Mouse (Mus musculus): Measurements from ENCODE around the gene Dnaic1.
A peak's percentile ranks its signal among the peaks of the same experiment; 100 is the strongest.

Gene Dnaic1

DNA sequence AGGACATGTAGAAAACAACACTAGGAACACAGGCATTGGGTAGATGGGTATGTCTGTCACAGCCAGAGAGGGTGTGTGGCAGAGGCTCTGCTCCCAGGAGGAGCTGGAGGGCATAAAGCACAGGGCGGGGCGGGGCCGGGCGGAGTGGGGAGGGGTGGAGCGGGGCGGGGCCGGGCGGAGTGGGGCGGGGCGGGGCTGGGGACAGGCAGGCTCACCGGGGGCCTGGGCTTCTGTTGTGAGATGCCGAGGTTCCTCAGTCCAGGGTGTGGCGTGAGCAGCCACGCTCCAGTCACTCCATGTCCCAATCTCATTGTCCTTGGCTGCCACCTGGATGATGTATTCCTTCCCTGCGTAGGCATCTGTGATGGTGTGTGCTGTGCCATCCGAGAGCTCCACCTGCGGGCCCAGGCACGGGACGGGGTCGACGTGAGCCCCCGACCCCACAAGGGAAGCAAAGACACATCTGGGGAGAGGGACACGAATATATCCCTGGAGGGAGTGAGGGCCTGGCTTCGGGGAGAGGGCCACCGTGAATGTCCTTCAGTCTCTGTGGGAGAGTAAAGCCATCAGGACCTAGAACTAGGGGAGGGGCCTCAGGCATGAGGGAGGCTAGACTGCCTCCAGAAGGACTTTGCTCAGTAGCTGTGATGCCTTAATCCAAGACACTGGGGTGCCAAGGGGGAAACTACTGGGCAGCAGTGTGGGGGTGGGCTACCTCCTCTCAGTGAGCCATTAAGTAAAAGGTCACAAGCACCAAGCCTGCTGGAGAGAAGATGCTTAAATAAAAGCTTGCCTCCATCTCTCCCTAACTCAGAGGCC, 89.2 kb downstream of the Dnaic1 start:
- no peaks in the 10 kb centered on the region for H3K27me3 ChIP-seq (ENCODE audit: control insufficient read depth, insufficient read depth, low read length, poor library complexity, severe bottlenecking)
- H3K36me3 ChIP-seq (ENCODE audit: control insufficient read depth, insufficient read depth, low read length, poor library complexity, severe bottlenecking) = no peaks in the 10 kb centered on the region
- no peak for DNase-seq (ENCODE audit: low read depth, low spot score)

- DNase-seq (ENCODE audit: low read depth, low spot score) = no peak
- no peaks in the 10 kb centered on the region for H3K36me3 ChIP-seq (ENCODE audit: control insufficient read depth, insufficient read depth, low read length, poor library complexity, severe bottlenecking)
Measured at GRCm38 (mm10) chr4:41659556-41659955, 90.0 kb downstream of the Dnaic1 start.

GRCm38 (mm10) chr4:41660851-41661430, 91.4 kb downstream of the Dnaic1 start:
- DNase-seq (ENCODE audit: low read depth, low spot score) = no peak
- no peaks in the 10 kb centered on the region for H3K27me3 ChIP-seq (ENCODE audit: control insufficient read depth, insufficient read depth, low read length, poor library complexity, severe bottlenecking)
- H3K36me3 ChIP-seq (ENCODE audit: control insufficient read depth, insufficient read depth, low read length, poor library complexity, severe bottlenecking) = no peaks in the 10 kb centered on the region

More at GRCm38 (mm10) chr4:41659556-41659955, 90.0 kb downstream of the Dnaic1 start:
- no peaks in the 10 kb centered on the region for H3K27me3 ChIP-seq (ENCODE audit: control insufficient read depth, insufficient read depth, low read length, poor library complexity, severe bottlenecking)

DNA sequence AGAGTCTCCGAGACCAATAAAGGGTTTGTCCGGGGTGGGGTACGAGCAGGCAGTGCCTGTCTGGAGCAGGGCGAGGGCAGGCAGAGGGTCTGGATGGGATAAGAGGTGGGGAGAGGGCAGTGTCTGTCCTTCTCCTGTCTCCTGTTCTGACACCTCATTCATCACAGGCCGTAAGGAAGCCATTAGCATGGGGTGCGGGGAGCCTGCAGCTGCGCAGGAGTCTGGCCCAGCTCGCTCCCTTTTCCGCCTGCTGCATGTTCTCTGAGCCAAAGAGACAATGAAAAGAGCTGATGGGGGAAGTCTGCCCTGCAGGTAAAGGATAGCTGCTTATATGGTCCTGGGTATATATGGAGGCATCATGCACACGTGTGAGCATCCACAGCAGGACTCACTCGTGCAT, 93.1 kb downstream of the Dnaic1 start:
- H3K36me3 ChIP-seq (ENCODE audit: control insufficient read depth, insufficient read depth, low read length, poor library complexity, severe bottlenecking) = no peaks in the 10 kb centered on the region
- H3K27me3 ChIP-seq (ENCODE audit: control insufficient read depth, insufficient read depth, low read length, poor library complexity, severe bottlenecking) = no peaks in the 10 kb centered on the region
- no peak for DNase-seq (ENCODE audit: low read depth, low spot score)

DNA sequence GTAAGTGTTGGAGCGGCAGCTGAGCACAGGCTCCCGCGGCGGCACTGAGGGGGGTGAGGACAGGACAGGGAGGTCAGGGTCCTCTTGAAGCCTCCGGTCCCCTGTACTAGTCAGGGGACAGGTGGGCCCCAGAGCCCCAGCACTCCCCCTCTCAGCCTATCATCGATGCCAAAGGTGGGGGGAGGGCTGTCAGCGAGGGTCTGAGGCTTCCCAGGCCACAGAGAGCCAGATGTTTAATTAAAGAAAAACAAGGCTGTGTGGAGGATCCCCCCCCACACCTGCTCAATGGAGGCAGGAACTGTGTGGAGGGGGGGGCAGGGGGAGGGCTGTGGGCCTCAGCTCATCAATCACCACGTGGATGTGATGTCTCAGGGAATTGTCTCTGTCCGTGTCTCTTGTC, 94.0 kb downstream of the Dnaic1 start:
- Histone ChIP-seq H3K27me3 (ENCODE audit: control insufficient read depth, insufficient read depth, low read length, poor library complexity, severe bottlenecking) (no peaks in the 10 kb centered on the region), H3K36me3 (ENCODE audit: control insufficient read depth, insufficient read depth, low read length, poor library complexity, severe bottlenecking) (no peaks in the 10 kb centered on the region)
- no peak for DNase-seq (ENCODE audit: low read depth, low spot score)

DNA sequence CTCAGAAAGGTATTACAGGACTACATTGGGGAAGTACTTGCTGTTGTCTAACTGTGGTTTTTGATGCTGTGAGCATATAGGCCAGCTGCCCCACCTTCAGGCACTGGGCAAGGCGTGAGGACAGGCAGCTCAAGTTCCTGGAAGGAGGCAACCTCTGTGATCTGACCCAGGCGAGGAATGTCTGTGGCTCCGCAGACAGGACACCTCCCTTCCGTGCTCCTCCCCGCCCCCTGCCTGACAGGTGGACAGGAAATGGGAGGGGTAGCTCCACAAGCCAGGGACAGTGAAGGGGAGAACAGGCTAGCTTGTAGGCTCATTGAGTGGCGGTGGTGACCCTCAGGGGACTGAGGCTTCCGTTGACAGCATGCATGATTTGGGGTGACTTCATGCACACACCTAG, 95.0 kb downstream of the Dnaic1 start:
- peak; percentile 8 for DNase-seq (ENCODE audit: low read depth, low spot score)
- no peaks in the 10 kb centered on the region for H3K36me3 ChIP-seq (ENCODE audit: control insufficient read depth, insufficient read depth, low read length, poor library complexity, severe bottlenecking)
- no peaks in the 10 kb centered on the region for H3K27me3 ChIP-seq (ENCODE audit: control insufficient read depth, insufficient read depth, low read length, poor library complexity, severe bottlenecking)

- H3K27me3 ChIP-seq (ENCODE audit: control insufficient read depth, insufficient read depth, low read length, poor library complexity, severe bottlenecking) = no peaks in the 10 kb centered on the region
- no peak for DNase-seq (ENCODE audit: low read depth, low spot score)
- no peaks in the 10 kb centered on the region for H3K36me3 ChIP-seq (ENCODE audit: control insufficient read depth, insufficient read depth, low read length, poor library complexity, severe bottlenecking)
Measured at GRCm38 (mm10) chr4:41665009-41665675, 95.6 kb downstream of the Dnaic1 start.

GRCm38 (mm10) chr4:41666646-41667045, 97.1 kb downstream of the Dnaic1 start:
- Histone ChIP-seq H3K36me3 (ENCODE audit: control insufficient read depth, insufficient read depth, low read length, poor library complexity, severe bottlenecking) (no peaks in the 10 kb centered on the region), H3K27me3 (ENCODE audit: control insufficient read depth, insufficient read depth, low read length, poor library complexity, severe bottlenecking) (no peaks in the 10 kb centered on the region)
- no peak for DNase-seq (ENCODE audit: low read depth, low spot score)

- Histone ChIP-seq H3K27me3 (ENCODE audit: control insufficient read depth, insufficient read depth, low read length, poor library complexity, severe bottlenecking) (no peaks in the 10 kb centered on the region), H3K36me3 (ENCODE audit: control insufficient read depth, insufficient read depth, low read length, poor library complexity, severe bottlenecking) (no peaks in the 10 kb centered on the region)
- DNase-seq (ENCODE audit: low read depth, low spot score) = no peak
Measured at GRCm38 (mm10) chr4:41670836-41671235, 101.3 kb downstream of the Dnaic1 start.

- DNase-seq (ENCODE audit: low read depth, low spot score) = no peak
Measured at GRCm38 (mm10) chr4:41671500-41671899, 101.9 kb downstream of the Dnaic1 start.

GRCm38 (mm10) chr4:41671963-41672480, 102.4 kb downstream of the Dnaic1 start:
- no peak for DNase-seq (ENCODE audit: low read depth, low spot score)
- Histone ChIP-seq H3K27me3 (ENCODE audit: control insufficient read depth, insufficient read depth, low read length, poor library complexity, severe bottlenecking) (no peaks in the 10 kb centered on the region), H3K36me3 (ENCODE audit: control insufficient read depth, insufficient read depth, low read length, poor library complexity, severe bottlenecking) (no peaks in the 10 kb centered on the region)

More at GRCm38 (mm10) chr4:41671500-41671899, 101.9 kb downstream of the Dnaic1 start:
- no peaks in the 10 kb centered on the region for H3K36me3 ChIP-seq (ENCODE audit: control insufficient read depth, insufficient read depth, low read length, poor library complexity, severe bottlenecking)
- no peaks in the 10 kb centered on the region for H3K27me3 ChIP-seq (ENCODE audit: control insufficient read depth, insufficient read depth, low read length, poor library complexity, severe bottlenecking)

DNA sequence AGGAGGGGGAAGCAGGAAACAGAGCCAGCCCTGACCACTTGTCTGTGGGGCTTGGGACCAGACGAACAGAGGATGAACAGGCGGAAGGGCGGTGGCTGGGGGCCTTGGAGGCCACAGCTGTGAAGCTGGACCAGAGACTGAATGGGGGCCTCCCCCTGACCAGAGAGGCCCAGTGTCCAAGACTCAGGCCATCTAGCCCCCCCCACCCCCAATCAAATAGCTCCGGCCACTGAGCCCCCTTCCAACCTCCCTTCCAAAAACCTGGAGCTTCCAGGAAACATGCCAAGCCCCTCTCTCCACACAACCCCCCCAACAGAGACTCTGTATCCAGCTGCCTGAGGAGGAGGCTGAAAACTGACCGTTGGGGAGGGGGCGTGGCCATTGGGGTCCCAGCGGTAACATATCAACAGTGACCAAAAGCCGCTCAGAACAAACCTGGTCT, 103.0 kb downstream of the Dnaic1 start:
- DNase-seq (ENCODE audit: low read depth, low spot score) = no peak
- Histone ChIP-seq H3K27me3 (ENCODE audit: control insufficient read depth, insufficient read depth, low read length, poor library complexity, severe bottlenecking) (no peaks in the 10 kb centered on the region), H3K36me3 (ENCODE audit: control insufficient read depth, insufficient read depth, low read length, poor library complexity, severe bottlenecking) (no peaks in the 10 kb centered on the region)

GRCm38 (mm10) chr4:41673186-41673585, 103.6 kb downstream of the Dnaic1 start:
- Histone ChIP-seq H3K36me3 (ENCODE audit: control insufficient read depth, insufficient read depth, low read length, poor library complexity, severe bottlenecking) (no peaks in the 10 kb centered on the region), H3K27me3 (ENCODE audit: control insufficient read depth, insufficient read depth, low read length, poor library complexity, severe bottlenecking) (no peaks in the 10 kb centered on the region)
- no peak for DNase-seq (ENCODE audit: low read depth, low spot score)

- H3K36me3 ChIP-seq (ENCODE audit: control insufficient read depth, insufficient read depth, low read length, poor library complexity, severe bottlenecking) = no peaks in the 10 kb centered on the region
- DNase-seq (ENCODE audit: low read depth, low spot score) = no peak
- no peaks in the 10 kb centered on the region for H3K27me3 ChIP-seq (ENCODE audit: control insufficient read depth, insufficient read depth, low read length, poor library complexity, severe bottlenecking)
Measured at GRCm38 (mm10) chr4:41676248-41677005, 106.9 kb downstream of the Dnaic1 start.

Data from splenic B cell, adult 2 months (primary cell).